ENCODE assay signal across 11 mouse cellular contexts in genomic region chr12:32856707-32857511, GRCm38 (mm10). TPM values are rescaled to one million over a fixed set of nuclear protein-coding genes. Genes with fewer than 3 reads are reported as not detected.
DNase-seq lines count a peak whose midpoint lies in the region; ATAC-seq and TF ChIP-seq lines count a peak whose summit lies in the region.
"Had no signal": no experiment of that assay in that cellular context is flagged by ENCODE, and none has a peak within 500 bp of the region (broad histone marks: within the 10 kb centered on the region; RNA-seq: fewer than 3 reads in every experiment).

No protein-coding gene starts in this region.

- intact Hi-C loops in heart, postnatal 10 days (cut with DNase I) = loop anchor here (2.0 kb wide), 1 partner anchor 36 kb away; no protein-coding TSS in a partner anchor

- TF ChIP-seq CTCF in liver, adult 2 months (IDR thresholded peaks at IDR 0.05; ENCODE audit: low read depth, low read length) = no peak

- H3K79me2 ChIP-seq in liver, adult 2 months (ENCODE audit: control insufficient read depth, insufficient read depth, low read length) = no peaks in the 10 kb centered on the region

- DNase-seq in CD4-positive, CD25-positive, alpha-beta regulatory T cell, adult 2 months (ENCODE audit: low read depth, low spot score) = peak; percentile 18
- peak; percentile 29 for DNase-seq in liver, adult 2 months (ENCODE audit: extremely low read depth, low read depth, low spot score)
- no peak for DNase-seq in liver, embryonic 11.5 days (ENCODE audit: low spot score)
- peak; percentile 65 to 66 for DNase-seq in heart, postnatal 10 days
- no peak for DNase-seq in urinary bladder, postnatal 36 days (ENCODE audit: low spot score in 2 of 2)

- no peaks in the 10 kb centered on the region for H3K27me3 ChIP-seq in liver, adult 2 months (ENCODE audit: control insufficient read depth, insufficient read depth, low read length)
- H3K27me3 ChIP-seq in liver, embryonic 11.5 days (replicated peaks; ENCODE audit: control insufficient read depth, insufficient read depth, low read length) = no peaks in the 10 kb centered on the region
- no peaks in the 10 kb centered on the region for H3K27me3 ChIP-seq in forebrain, embryonic 15.5 days
- H3K27me3 ChIP-seq: hindbrain, embryonic 15.5 days; Patski had no signal

- no peak overlapping the region for H3K4me2 ChIP-seq in liver, embryonic 11.5 days
- no peak overlapping the region for H3K4me2 ChIP-seq in forebrain, embryonic 15.5 days (replicated peaks)
- H3K4me2 ChIP-seq: hindbrain, embryonic 15.5 days had no signal

- no peak for TF ChIP-seq POLR2A in liver, adult 2 months (IDR thresholded peaks at IDR 0.05; ENCODE audit: extremely low read depth, insufficient read depth, low read length)

- WGBS in liver, adult 2 months = 74% methylated on average over 14 of the region's 14 CpGs
- 71% methylated on average over 14 of the region's 14 CpGs for WGBS in liver, embryonic 11.5 days
- WGBS in forebrain, embryonic 15.5 days = 93% methylated on average over 14 of the region's 14 CpGs

- no peak overlapping the region for H3K4me3 ChIP-seq in liver, adult 2 months (ENCODE audit: insufficient read depth, low read depth, low read length)
- no peak overlapping the region for H3K4me3 ChIP-seq in liver, embryonic 11.5 days (ENCODE audit: low read depth, low read length)
- no peak overlapping the region for H3K4me3 ChIP-seq in forebrain, embryonic 15.5 days
- H3K4me3 ChIP-seq: hindbrain, embryonic 15.5 days; myocyte had no signal

- peaks cover 13% of the 10 kb centered on the region for H3K36me3 ChIP-seq in liver, adult 2 months (ENCODE audit: control insufficient read depth, insufficient read depth, low read length)
- no peaks in the 10 kb centered on the region for H3K36me3 ChIP-seq in liver, embryonic 11.5 days (ENCODE audit: control insufficient read depth, insufficient read depth, low read length)
- H3K36me3 ChIP-seq in forebrain, embryonic 15.5 days = no peaks in the 10 kb centered on the region

- H3K9ac ChIP-seq in liver, adult 2 months (ENCODE audit: low read depth, low read length) = no peak overlapping the region
- no peak overlapping the region for H3K9ac ChIP-seq in liver, embryonic 11.5 days (ENCODE audit: low read depth, low read length)
- no peak overlapping the region for H3K9ac ChIP-seq in forebrain, embryonic 15.5 days (replicated peaks)
- H3K9ac ChIP-seq: hindbrain, embryonic 15.5 days had no signal

- no peaks in the 10 kb centered on the region for H3K9me3 ChIP-seq in liver, embryonic 11.5 days (ENCODE audit: control insufficient read depth, low read length)
- H3K9me3 ChIP-seq in forebrain, embryonic 15.5 days = no peaks in the 10 kb centered on the region
- H3K9me3 ChIP-seq: hindbrain, embryonic 15.5 days had no signal

- peaks cover 2% of the 10 kb centered on the region; the same call in 1 of the 2 replicates for H3K4me1 ChIP-seq in liver, adult 2 months (ENCODE audit: control insufficient read depth, insufficient read depth, low read length)
- no peaks in the 10 kb centered on the region for H3K4me1 ChIP-seq in liver, embryonic 11.5 days (replicated peaks; ENCODE audit: control insufficient read depth, insufficient read depth, low read length)
- no peaks in the 10 kb centered on the region for H3K4me1 ChIP-seq in forebrain, embryonic 15.5 days
- H3K4me1 ChIP-seq: hindbrain, embryonic 15.5 days had no signal

- peak overlapping the region; percentile 51 for H3K27ac ChIP-seq in liver, adult 2 months (replicated peaks; ENCODE audit: insufficient read depth, low read depth, low read length)
- H3K27ac ChIP-seq in liver, embryonic 11.5 days (ENCODE audit: low read depth, low read length) = no peak overlapping the region
- H3K27ac ChIP-seq in forebrain, embryonic 15.5 days (replicated peaks) = no peak overlapping the region
- H3K27ac ChIP-seq: hindbrain, embryonic 15.5 days had no signal

- no peak for ATAC-seq in CD4-positive, CD25-positive, alpha-beta regulatory T cell, adult 4 months
- ATAC-seq in liver, embryonic 11.5 days (replicated peaks; ENCODE audit: low FRiP score) = no peak
- ATAC-seq in megakaryocyte, adult 5-6 weeks (ENCODE audit: poor library complexity, severe bottlenecking) = peak; percentile 70
- no peak for ATAC-seq in forebrain, embryonic 15.5 days (replicated peaks)
- ATAC-seq: Patski had no signal

RNA-seq across cellular contexts. Expression of gene Nampt, which starts 37.6 kb away (rescaled TPM):
- 10 to 100 TPM; 31.8 to 38.8 TPM for polyA plus RNA-seq in CD4-positive, CD25-positive, alpha-beta regulatory T cell, adult 4 months (2017; shearing (Covaris generic))
- 57.8 and 75.6 TPM in 2 replicates for total RNA-seq in liver, adult 2 months (2014; rRNA removed)
- polyA plus RNA-seq in liver, adult 2 months (2012; rRNA removed) = 9.5 and 10.9 TPM in 2 replicates
- 27.3 and 30.7 TPM in 2 replicates for polyA plus RNA-seq in liver, embryonic 11.5 days (2014; fragmentation: Nextera tagmentation; extraction: Ambion mirVana)
- total RNA-seq in heart, postnatal 10 days (2021) = 10 to 100 TPM; 28.6 to 52.8 TPM
- 45.6 and 60.0 TPM in 2 replicates for total RNA-seq in megakaryocyte, adult 5-6 weeks (2015)
- 46.5 and 57.5 TPM in 2 replicates for total RNA-seq in megakaryocyte, adult 5-6 weeks (2017)
- 34.1 and 37.6 TPM in 2 replicates for polyA plus RNA-seq in forebrain, embryonic 15.5 days (2015; fragmentation: Nextera tagmentation; extraction: Ambion mirVana)

Comparison
In these comparisons a context has a peak if more than half of its experiments do, and no peak if none do; other contexts are left out.
1. DNase-seq: peak in CD4-positive, CD25-positive, alpha-beta regulatory T cell, adult 2 months (single experiment), liver, adult 2 months (single experiment) and heart, postnatal 10 days (2 of 2); none in liver, embryonic 11.5 days (single experiment) and urinary bladder, postnatal 36 days (0 of 2).